Mouse (Mus musculus): ENCODE data around the gene Adamtsl3. TPM values are rescaled to one million over a fixed set of nuclear protein-coding genes. Genes with fewer than 3 reads are reported as not detected.

Gene Adamtsl3
- polyA plus RNA-seq, 1 experiment = 14.5 TPM

DNA sequence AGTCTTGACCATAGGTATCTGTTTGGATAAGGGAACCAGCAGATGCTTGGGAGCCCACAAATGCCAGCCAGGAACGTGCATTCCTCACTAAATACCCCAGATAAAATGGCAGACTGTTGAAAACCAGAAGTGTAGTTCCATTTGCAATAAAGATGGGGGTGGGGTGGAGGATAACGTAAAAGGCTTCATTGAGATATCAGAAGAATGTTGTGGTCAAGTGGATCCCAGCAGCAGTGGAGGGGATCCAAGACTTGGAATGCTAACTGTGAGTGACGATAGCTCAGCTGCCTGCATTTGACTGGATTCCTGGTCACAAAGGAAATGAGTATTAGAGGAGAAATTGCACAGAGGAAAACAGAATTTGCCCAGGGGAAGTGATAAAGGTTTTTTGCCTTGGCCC lies 87.1 kb downstream of the Adamtsl3 start:
- no peak for DNase-seq (ENCODE audit: low spot score)

DNA sequence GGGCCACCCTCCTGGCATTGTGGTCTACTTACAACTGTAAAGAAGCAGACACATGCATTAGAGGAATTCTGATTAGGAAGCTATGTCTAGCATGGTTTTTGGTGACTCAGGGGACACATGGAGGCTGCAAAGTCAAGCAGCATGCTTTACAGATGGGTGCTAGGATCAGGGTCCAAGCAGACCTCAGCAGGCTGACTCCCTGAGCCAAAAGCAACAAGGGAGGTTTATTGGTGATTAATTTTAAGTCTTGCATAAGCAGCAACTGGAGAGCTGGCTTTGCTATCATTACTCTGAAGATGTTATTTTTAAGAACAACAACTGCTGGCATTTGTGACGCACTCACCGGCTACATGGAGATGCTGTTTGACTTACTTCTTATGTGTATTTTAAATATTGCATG lies 88.1 kb downstream of the Adamtsl3 start:
- no peak for DNase-seq (ENCODE audit: low spot score)

DNA sequence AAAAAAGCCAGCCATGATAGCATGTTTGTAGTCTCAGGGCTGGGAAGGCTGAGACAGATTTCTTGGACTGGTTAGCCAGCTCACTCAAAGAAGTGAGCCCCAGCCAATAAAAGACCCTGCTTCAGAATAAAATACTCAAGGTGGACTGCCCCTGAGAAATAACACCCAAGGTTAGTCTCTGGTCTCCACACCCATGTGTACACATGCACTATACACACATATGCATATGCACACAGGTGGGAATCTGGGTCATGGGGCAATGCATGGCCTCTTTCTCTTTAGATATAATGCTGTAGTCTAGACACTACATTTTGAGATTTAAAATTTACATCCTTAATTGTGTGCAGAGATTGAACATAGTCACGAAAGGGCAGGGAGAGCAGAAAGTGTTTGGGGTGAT lies 88.8 kb downstream of the Adamtsl3 start:
- DNase-seq (ENCODE audit: low spot score) = no peak

DNA sequence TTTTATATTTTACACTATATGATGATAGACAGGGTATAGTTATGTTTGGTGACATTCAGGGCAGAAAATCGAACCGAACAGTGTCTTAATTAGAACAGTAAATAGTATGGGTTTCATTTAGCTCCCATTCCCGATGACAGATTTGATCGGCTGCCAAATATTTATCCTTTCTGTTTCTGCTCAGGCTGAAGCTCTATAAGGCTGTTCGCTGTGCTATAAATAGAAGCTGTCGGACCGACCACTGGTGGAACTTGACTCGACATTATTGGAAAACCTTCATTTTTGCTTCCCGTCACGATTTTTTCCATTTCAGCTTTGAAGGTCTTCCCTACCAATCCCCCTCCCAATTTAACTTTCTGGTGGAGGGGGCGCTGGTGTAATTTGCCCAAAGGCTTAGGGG lies 89.9 kb downstream of the Adamtsl3 start:
- no peak for DNase-seq (ENCODE audit: low spot score)

DNA sequence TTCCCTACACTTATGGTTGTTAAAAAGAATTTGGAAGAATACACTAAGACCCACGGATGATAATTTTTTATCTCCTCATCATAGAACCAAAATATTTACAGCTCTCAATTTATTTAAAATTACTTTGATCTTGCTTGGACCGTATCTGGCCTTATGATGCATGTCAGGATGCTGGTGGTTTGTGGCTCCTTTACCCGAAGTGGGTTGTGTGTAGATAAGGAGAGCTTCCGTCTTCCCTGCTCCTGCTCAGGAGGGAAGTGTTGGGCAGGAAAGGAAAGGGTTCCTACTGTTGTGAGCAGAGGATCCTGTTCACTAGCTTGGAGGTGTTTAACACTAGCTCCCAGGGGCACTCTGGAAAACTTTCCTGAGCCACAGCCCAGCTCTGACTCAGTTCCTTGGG lies 94.0 kb downstream of the Adamtsl3 start:
- DNase-seq (ENCODE audit: low spot score) = no peak

DNA sequence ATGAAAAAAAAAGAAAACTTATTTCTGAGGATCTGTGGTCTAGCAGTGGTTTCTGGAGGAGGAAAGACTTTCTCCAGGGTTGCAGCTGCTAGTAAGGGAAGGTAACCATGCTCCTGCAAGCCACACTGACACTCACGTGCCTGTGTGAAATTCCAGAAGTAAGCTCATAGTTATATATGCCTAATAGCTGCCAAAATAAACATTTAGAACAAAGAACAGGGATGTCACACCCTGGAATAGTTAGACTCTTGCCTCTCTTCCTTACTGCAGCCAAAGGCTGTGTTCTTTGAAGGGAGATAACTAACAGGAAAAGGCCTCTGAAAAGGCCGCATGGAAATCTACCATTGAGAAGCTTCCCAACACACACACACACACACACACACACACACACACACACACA lies 96.1 kb downstream of the Adamtsl3 start:
- DNase-seq (ENCODE audit: low spot score) = no peak

DNA sequence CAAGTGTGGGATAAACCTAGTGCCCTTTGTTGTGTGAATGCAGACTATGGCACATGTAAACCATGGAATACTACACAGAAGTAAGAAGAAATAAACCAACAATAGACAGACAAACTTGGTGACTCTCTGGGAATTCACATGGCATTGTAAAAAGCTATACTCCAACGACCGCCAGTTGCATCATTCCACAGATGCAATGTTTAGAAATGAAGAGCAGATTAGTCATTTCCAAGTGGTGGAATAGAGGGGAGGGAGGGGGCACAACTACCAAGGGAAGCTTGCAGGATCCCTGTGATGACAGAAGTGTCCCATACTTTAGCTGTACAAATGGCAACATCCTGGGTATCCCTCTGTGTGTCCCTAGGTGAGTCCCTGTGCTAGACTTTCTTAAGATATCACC lies 97.7 kb downstream of the Adamtsl3 start:
- DNase-seq (ENCODE audit: low spot score) = no peak

DNA sequence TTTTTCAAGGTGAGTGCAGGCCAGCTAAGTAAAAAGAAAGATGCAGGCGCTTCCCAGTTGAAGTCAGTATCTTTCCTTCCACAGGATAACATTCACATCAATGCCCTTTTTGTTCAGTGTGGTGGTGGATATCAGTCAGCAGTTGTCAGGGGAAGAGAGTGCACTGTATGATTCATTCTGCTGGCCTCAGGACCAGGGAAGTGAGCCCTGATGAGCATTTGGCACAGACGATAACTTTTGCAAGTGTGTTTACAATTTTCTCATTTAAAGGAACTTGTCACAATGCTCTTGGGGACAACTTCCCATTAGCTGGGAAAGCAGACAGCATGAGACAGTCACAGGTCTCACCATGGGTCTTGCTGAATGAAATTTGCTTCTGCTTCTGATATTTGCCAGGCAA lies 122.9 kb downstream of the Adamtsl3 start:
- DNase-seq (ENCODE audit: low spot score) = no peak

DNA sequence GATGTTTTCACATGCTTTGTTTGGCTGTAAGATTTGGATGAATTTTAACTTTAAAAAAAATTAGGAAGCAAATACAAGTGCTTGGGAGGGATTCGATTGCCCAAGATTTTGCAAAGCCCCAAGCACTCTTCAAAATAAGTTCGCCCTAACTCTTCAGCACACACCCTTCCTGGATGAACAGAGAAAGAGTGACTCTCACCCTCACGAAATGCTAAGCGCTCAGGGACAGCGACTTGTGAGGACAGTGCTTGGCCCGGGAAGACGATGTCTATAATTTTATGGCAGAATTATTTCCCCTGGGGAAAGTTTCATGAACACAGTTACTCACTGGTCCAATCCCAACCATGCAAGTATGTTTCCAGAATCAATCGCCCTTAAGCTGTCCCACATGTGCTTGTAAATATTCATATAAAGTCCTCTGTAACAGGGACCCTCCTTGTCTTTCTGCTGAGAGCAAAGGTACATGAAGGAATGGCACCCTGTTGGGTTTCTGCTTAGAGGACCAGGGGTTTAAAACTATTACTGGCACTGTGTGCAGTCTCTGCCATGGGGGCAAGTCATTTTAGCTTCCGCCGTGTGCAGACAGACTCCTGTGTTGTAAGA lies 127.5 kb downstream of the Adamtsl3 start:
- DNase-seq (ENCODE audit: low spot score) = no peak

DNA sequence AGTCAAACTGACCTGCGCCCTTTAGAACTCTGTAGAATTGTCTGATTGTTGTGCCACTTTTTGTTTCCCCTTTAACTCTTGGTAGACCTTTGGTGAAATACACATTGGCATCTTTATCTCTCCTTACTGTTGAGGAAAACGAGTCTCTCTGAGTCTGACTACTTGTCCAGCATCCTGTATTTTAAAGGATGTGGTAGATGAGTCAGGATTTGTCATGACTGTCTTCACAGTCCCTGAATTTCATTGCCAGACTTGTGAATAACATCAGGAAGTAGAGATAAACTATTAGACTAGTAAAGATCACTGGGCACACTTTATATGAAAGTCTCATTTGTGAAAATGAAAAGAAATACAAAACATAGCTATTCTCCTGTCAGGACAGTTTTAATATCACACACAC lies 128.9 kb downstream of the Adamtsl3 start:
- no peak for DNase-seq (ENCODE audit: low spot score)

DNA sequence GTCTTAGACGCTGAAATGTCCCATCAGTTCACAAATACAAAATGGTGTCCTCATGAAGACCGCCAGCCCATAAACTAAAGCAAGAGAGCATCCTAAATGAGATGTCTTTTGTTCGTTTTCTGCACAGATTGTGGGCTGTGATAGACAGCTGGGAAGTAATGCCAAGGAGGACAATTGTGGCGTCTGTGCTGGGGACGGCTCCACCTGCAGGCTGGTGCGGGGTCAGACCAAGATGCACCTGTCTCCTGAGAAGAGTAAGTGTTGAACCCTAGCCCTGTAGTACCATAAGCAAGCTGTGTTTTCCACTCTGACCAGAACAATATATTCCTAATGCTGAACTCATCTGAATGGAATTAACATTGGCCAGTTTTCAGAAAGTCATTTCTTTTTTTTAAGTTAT lies 129.9 kb downstream of the Adamtsl3 start:
- DNase-seq (ENCODE audit: low spot score) = no peak

DNA sequence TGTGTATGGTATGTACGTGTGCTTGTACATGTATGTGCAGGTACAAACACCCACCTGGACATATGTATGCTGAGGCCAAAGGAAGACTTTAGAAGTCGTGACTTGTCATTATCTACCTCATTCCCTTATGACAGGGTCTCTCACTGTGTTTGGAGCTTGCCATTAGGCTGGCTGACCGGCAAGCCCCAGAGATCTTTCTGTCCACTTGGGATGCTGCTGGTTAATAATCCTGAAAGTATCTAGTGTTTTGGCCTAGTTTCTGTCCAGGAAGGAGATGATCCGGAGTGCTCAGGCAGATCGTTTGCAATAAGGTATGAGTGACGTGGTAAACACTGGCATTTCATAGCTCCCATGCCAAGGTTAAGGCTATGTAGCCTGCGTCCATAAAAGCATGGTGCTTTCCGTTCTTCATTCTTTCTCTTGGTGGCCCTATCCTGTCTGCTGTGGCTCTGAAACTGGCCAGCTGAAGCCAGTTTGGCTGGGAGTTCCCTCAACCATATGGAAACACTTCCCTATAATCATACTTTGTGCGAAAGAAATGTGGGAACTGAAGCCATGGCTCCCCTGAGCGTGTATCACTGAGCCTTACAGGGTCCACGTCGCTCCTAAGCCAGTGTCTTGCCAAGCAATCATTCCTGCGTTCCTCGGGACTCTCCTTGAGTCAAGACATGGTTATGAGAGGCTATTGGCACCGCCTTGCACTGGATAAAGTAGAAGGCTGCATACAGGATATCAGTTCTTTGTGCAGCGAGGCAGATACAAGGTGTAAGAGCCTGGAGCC lies 141.1 kb downstream of the Adamtsl3 start:
- DNase-seq (ENCODE audit: low spot score) = no peak

DNA sequence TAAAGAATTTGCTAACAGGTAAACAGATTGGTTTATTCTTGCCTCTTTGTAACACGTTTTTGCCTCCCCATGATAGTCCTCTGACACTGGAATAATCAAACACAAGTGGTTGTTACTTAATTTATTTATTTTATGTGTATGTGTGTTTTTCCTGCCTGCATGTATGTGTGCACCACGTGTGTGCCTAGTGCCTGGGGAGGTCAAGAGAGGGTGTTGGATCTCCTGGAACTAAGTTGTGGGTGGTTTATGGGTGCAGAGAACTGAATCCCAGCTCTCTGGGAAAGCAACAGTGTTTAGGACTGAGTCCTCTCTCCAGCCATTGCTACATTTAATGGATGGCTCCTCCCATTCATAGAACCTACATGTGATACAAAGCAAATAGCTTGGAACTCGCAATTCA lies 143.0 kb downstream of the Adamtsl3 start:
- DNase-seq (ENCODE audit: low spot score) = no peak

DNA sequence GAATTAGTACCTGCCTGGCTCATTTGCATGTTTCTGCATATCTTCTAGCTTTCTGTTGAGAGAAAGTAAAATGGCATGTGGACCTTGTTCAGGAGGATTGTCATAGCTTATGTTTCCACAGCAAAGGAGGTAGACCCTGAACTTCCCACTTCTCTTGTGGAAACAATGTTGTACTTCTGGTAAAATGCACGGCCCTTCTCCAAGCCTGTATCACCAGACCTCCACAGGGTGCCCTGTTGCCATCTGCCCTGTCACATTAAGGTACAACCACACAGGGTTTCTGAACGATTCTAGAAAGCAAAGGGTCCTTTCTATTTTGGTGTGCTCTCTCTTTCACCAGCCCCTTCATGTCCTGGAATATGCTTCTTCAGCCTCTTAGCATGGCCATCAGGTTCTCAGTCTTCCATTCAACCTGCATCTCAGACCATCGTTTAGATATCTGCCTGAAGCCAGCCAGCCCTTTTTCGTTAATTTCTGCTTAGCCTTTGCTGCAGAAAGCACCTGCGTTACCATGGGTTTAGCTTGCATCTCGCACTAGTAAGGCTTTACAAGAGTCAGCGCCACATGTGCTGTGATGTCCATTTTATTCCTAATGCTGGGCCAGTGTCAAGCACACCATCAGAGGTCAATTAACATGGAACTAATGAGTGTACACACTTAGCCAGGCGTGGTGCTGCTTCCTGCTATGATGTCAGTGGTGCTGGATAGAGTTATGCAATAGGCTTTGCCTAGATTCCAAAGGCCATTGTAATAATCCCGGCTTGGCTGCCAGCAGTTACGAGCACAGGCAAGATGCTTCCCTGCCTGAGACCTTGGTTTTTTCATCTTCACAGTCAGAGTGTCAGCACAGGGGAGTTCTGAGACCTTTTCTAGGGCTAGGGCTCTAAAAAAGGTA lies 143.6 kb downstream of the Adamtsl3 start:
- DNase-seq (ENCODE audit: low spot score) = no peak

DNA sequence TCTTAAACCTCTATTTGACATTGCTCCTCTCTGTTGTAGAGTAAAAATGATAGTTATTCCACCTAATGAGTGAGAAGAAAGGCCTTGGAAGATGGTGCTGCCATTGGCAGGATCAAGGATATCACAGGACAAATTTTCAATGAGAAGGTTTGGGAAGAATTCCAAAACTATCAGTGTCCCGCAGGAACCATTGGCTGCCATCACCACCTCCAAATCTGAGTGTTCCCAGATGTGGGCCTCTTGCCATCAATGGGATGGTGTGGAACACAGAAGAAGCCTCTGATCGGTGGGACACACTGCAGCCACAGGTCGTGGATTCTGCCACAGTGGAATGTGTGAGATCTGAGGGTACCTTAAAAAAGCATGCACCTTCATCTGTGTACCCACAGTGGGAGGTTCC lies 147.9 kb downstream of the Adamtsl3 start:
- no peak for DNase-seq (ENCODE audit: low spot score)

DNA sequence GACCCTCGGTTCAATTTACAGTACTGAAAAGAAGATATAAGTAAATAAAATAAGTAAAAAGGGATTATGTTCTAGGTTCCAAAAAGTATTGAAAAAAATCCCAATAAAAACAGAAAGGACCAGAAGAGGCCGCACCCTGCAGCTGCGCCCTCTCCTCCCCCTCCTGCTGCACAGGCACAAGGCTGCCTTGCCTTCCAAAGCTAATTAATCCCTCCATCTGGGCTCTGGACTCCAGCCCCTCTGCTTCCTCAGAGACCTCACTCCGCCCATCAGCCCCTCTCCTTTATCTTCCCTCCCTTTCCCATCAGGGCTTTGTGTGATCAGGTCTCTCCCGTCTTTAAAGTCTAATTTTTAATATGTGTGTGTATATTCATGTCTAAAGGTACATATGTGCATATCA lies 149.3 kb downstream of the Adamtsl3 start:
- no peak for DNase-seq (ENCODE audit: low spot score)

DNA sequence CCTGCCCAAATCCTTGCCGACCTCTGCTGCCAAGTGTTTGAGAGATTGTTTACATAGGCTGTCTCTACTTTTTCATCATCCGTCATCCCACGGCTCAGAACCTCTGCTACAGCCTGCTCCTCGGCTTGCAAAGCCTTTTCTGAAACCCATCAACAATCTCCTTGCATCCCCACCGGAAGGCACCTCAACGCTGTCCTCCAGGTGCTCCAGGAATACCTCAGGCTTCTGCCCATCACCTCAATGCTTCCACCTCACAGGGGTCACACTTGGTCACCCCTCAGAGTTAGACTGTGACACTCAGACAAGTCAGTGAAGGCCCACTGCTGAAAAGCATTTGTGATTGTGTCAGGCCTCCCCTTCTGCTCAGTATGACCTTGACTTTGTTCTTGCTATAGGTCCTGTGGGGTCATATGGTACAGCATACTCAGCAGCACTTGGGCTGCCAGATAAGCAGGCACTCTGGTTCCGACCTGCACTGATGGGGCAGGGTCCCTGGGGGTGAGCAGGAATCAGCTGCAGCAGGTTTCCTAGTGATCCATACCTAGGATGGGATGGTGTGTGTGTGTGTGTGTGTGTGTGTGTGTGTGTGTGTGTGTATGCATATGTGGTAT lies 150.0 kb downstream of the Adamtsl3 start:
- DNase-seq (ENCODE audit: low spot score) = no peak

DNA sequence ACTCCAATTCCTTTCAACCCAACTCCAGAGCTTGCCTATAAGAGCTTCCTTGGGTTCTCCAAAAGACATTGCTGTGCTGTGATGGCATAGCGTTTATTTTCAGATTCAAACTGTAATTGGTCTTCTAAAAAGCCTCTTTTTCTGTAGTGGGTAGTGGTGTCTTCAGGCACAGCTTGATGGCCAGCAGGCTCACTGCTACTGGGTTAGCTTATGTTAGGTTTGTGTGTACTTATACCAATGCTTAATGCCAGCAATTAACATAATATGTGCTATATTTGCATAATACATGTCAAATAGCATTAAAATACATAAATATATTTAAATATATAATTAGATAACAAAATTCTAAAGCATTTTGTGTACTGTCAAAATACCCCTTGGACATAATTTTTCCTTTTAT lies 155.5 kb downstream of the Adamtsl3 start:
- DNase-seq (ENCODE audit: low spot score) = no peak

DNA sequence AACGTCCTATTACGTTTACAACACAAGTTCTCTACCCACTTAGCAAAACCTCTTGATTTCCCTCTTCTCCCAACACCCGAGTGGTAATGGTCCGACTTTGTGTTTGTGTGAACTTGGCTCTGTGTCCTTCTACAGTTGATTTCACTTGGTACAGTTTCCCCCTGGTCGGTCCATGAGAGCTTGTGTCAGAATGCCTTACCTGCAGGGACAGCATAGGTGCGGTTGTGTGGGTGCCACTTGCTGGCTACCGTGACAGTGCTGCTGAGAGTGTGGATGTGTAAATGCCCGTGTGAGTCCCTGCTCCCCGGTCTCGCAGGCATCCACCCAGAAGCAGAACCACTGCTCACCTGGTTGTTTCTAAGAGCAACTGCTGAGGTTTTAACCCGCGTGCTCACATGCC lies 157.4 kb downstream of the Adamtsl3 start:
- DNase-seq (ENCODE audit: low spot score) = no peak

DNA sequence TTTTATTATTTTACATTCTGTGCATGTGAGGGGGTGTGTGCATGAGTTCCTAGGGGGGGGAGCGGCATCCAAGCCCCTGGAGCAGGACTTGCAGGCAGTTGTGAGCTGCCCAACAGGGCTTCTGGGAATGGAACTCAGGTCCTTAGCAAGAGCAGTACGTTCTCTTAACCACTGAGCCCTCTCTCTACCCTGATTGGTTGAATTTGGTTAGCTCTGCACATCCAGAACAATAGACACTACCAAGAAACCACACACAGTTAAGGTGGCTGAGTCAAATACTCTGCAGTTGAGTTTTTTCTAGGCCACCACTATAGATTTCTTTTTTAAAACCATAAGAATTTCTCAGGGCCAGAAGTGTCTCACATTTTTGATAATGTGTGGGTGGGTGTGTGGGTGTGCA lies 158.7 kb downstream of the Adamtsl3 start:
- DNase-seq (ENCODE audit: low spot score) = no peak

DNA sequence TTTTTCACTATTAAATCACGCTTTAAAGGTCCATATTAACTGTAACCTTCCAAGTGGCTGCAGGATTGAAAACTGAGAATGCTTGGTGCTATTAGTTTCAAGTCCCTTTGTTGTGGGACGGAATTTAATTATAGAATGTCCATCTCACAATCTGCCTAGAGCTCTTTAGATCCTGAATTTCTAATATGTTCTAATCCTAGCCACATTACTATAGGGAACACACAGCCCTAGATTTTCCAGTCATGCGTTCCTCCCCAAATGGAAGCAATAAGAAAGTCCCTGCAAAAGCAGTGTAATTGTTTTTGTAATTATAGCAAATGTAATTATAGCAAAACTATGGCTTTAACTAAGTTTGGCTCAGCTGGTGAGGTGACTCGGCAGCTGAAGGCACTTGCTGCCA lies 161.6 kb downstream of the Adamtsl3 start:
- no peak for DNase-seq (ENCODE audit: low spot score)

DNA sequence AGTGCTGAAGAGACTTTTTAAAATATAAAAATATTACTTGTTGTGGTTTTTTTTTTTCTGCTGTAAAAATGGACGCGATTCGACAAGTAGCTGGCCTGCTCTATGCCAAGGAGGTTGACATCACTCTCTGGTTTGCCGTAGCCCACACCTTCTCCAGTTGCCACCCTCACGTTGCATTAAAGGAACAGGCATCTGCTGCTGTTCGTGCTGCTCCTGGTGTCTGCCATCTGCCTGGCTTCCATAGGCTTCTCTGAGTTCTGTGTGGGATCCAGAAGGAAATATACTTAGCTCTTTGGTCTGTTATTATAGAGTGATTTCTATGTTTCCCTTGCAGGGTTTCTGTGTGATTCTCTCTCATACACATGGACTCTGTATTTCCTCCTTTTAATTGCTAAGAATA lies 165.8 kb downstream of the Adamtsl3 start:
- DNase-seq (ENCODE audit: low spot score) = no peak
